21 mouse cellular contexts compared by ENCODE assay signal in genomic region chr11:69469301-69469700, GRCm38 (mm10).
"Had no signal": no experiment of that assay in that cellular context is flagged by ENCODE, and none has a peak within 500 bp of the region (broad histone marks: within the 10 kb centered on the region; RNA-seq: fewer than 3 reads in every experiment).

No protein-coding gene starts in this region.

- ATAC-seq: liver, embryonic 12.5 days; midbrain, embryonic 13.5 days; midbrain, embryonic 16.5 days had no signal

- H3K4me2 ChIP-seq: kidney, embryonic 15.5 days; limb, embryonic 13.5 days; liver, embryonic 12.5 days; liver, embryonic 15.5 days; lung, embryonic 15.5 days; midbrain, embryonic 13.5 days; neural tube, embryonic 13.5 days had no signal

- H3K36me3 ChIP-seq: kidney, embryonic 15.5 days; limb, embryonic 10.5 days; limb, embryonic 13.5 days; liver, embryonic 12.5 days; liver, embryonic 15.5 days; lung, embryonic 15.5 days; midbrain, embryonic 10.5 days; midbrain, embryonic 13.5 days; neural tube, embryonic 13.5 days had no signal

- H3K27ac ChIP-seq: kidney, embryonic 15.5 days; limb, embryonic 10.5 days; limb, embryonic 13.5 days; liver, embryonic 12.5 days; liver, embryonic 15.5 days; lung, embryonic 15.5 days; midbrain, embryonic 10.5 days; midbrain, embryonic 13.5 days; neural tube, embryonic 13.5 days; stomach, postnatal 0 days had no signal

- H3K4me3 ChIP-seq: kidney, embryonic 15.5 days; limb, embryonic 10.5 days; limb, embryonic 13.5 days; liver, embryonic 12.5 days; liver, embryonic 15.5 days; lung, embryonic 15.5 days; megakaryocyte, embryonic 14.5 days; midbrain, embryonic 10.5 days; midbrain, embryonic 13.5 days; myocyte; neural tube, embryonic 13.5 days had no signal

- DNase-seq: kidney, adult 8-10 months; kidney, postnatal 10 days; kidney, postnatal 36 days; liver; lung, adult 18-20 months; lung, postnatal 10 days; lung, postnatal 36 days; thymus, postnatal 25 days had no signal

- H3K9ac ChIP-seq: kidney, embryonic 15.5 days; limb, embryonic 13.5 days; liver, embryonic 12.5 days; liver, embryonic 15.5 days; lung, embryonic 15.5 days; midbrain, embryonic 13.5 days; neural tube, embryonic 13.5 days had no signal

- H3K27me3 ChIP-seq: kidney, embryonic 15.5 days; lung, embryonic 15.5 days; midbrain, embryonic 13.5 days; neural tube, embryonic 13.5 days had no signal

- H3K4me1 ChIP-seq: limb, embryonic 13.5 days; lung, embryonic 15.5 days; megakaryocyte, embryonic 14.5 days; neural tube, embryonic 13.5 days had no signal

- H3K9me3 ChIP-seq: kidney, embryonic 15.5 days; limb, embryonic 10.5 days; limb, embryonic 13.5 days; liver, embryonic 12.5 days; liver, embryonic 15.5 days; lung, embryonic 15.5 days; midbrain, embryonic 10.5 days; midbrain, embryonic 13.5 days; neural tube, embryonic 13.5 days had no signal
